ENCODE assay signal across 25 mouse cellular contexts in genomic region chr2:157322029-157322766, GRCm38 (mm10). TPM values are rescaled to one million over a fixed set of nuclear protein-coding genes. Genes with fewer than 3 reads are reported as not detected.
DNase-seq lines count a peak whose midpoint lies in the region; ATAC-seq lines count a peak whose summit lies in the region.
"Had no signal": no experiment of that assay in that cellular context is flagged by ENCODE, and none has a peak within 500 bp of the region (broad histone marks: within the 10 kb centered on the region; RNA-seq: fewer than 3 reads in every experiment).

No protein-coding gene starts in this region.

- peaks cover 44% of the 10 kb centered on the region for H3K4me1 ChIP-seq in forebrain, embryonic 15.5 days
- no peaks in the 10 kb centered on the region; the same call in 1 of the 2 replicates for H3K4me1 ChIP-seq in midbrain, embryonic 16.5 days (ENCODE audit: control insufficient read depth, insufficient read depth, low read length)
- no peaks in the 10 kb centered on the region for H3K4me1 ChIP-seq in intestine, embryonic 16.5 days (ENCODE audit: control insufficient read depth, insufficient read depth, low read length)
- H3K4me1 ChIP-seq: liver, embryonic 12.5 days; lung, embryonic 15.5 days had no signal

- H3K27me3 ChIP-seq in forebrain, embryonic 15.5 days, result no peaks in the 10 kb centered on the region
- no peaks in the 10 kb centered on the region for H3K27me3 ChIP-seq in midbrain, embryonic 16.5 days (ENCODE audit: control insufficient read depth, insufficient read depth, low read depth, low read length)
- no peaks in the 10 kb centered on the region for H3K27me3 ChIP-seq in intestine, embryonic 16.5 days (replicated peaks; ENCODE audit: control insufficient read depth, insufficient read depth, low read length)
- H3K27me3 ChIP-seq: CH12.LX; kidney, embryonic 15.5 days; liver, embryonic 12.5 days; lung, embryonic 15.5 days had no signal

- ATAC-seq in forebrain, embryonic 15.5 days (replicated peaks), result peak; percentile 51; the same call in 1 of the 2 replicates
- no peak for ATAC-seq in midbrain, embryonic 16.5 days
- ATAC-seq in intestine, embryonic 16.5 days, result no peak
- ATAC-seq: liver, embryonic 12.5 days had no signal

- peaks cover 67% of the 10 kb centered on the region for H3K36me3 ChIP-seq in forebrain, embryonic 15.5 days
- peaks cover 25% of the 10 kb centered on the region for H3K36me3 ChIP-seq in midbrain, embryonic 16.5 days (ENCODE audit: control insufficient read depth, insufficient read depth, low read length)
- H3K36me3 ChIP-seq in intestine, embryonic 16.5 days (ENCODE audit: control insufficient read depth, insufficient read depth, low read length), result peaks cover 28% of the 10 kb centered on the region

- H3K4me2 ChIP-seq in forebrain, embryonic 15.5 days (replicated peaks), result no peak overlapping the region
- no peak overlapping the region for H3K4me2 ChIP-seq in midbrain, embryonic 16.5 days (ENCODE audit: low read length)
- no peak overlapping the region for H3K4me2 ChIP-seq in intestine, embryonic 16.5 days (ENCODE audit: low read depth, low read length)
- H3K4me2 ChIP-seq: heart, embryonic 11.5 days; kidney, embryonic 15.5 days; liver, embryonic 12.5 days; lung, embryonic 15.5 days had no signal

- H3K27ac ChIP-seq in forebrain, embryonic 15.5 days (replicated peaks), result peak overlapping the region; percentile 66
- peak overlapping the region; percentile 69 for H3K27ac ChIP-seq in midbrain, embryonic 16.5 days (ENCODE audit: low read length)
- no peak overlapping the region for H3K27ac ChIP-seq in intestine, embryonic 16.5 days (ENCODE audit: low read length)
- H3K27ac ChIP-seq: kidney, embryonic 15.5 days; liver, embryonic 12.5 days; lung, embryonic 15.5 days; macrophage had no signal

- H3K9me3 ChIP-seq in forebrain, embryonic 15.5 days, result no peaks in the 10 kb centered on the region
- H3K9me3 ChIP-seq in midbrain, embryonic 16.5 days (replicated peaks; ENCODE audit: control insufficient read depth, low read length, poor library complexity, severe bottlenecking), result no peaks in the 10 kb centered on the region
- no peaks in the 10 kb centered on the region for H3K9me3 ChIP-seq in intestine, embryonic 16.5 days (ENCODE audit: control insufficient read depth, low read length)
- H3K9me3 ChIP-seq: kidney, embryonic 15.5 days; liver, embryonic 12.5 days; lung, embryonic 15.5 days had no signal

- DNase-seq in adrenal gland, postnatal 10 days, result peak; percentile 62
- no peak for DNase-seq in adrenal gland, postnatal 25 days
- peak; percentile 66 for DNase-seq in left cerebral cortex, postnatal 4 days
- no peak for DNase-seq in left cerebral cortex, postnatal 10 days (ENCODE audit: extremely low spot score in 1 of 2, low spot score in 2 of 2)
- no peak for DNase-seq in B cell, adult 2 months
- DNase-seq: cerebellum, postnatal 25 days; heart, postnatal 14 days; retina, postnatal 1 day; right cerebral cortex, postnatal 4 days; thymus, postnatal 4 days had no signal

- WGBS in forebrain, embryonic 15.5 days, result 50% methylated on average over 5 of the region's 5 CpGs
- 63% methylated on average over 5 of the region's 5 CpGs for WGBS in midbrain, embryonic 16.5 days
- 81% methylated on average over 5 of the region's 5 CpGs for WGBS in intestine, embryonic 16.5 days

- intact Hi-C loops in left cerebral cortex, postnatal 4 days (cut with DNase I), result no loop called here
- intact Hi-C loops in left cerebral cortex, postnatal 10 days (cut with DNase I), result no loop called here

- no peak overlapping the region for H3K4me3 ChIP-seq in forebrain, embryonic 15.5 days
- no peak overlapping the region for H3K4me3 ChIP-seq in midbrain, embryonic 16.5 days (ENCODE audit: low read depth, low read length)
- no peak overlapping the region for H3K4me3 ChIP-seq in intestine, embryonic 16.5 days (ENCODE audit: low read length)
- H3K4me3 ChIP-seq: erythroblast, embryonic 14.5 days; kidney, embryonic 15.5 days; liver, embryonic 12.5 days; lung, embryonic 15.5 days had no signal

- H3K9ac ChIP-seq in forebrain, embryonic 15.5 days (replicated peaks), result no peak overlapping the region
- H3K9ac ChIP-seq in midbrain, embryonic 16.5 days (ENCODE audit: low read depth, low read length), result no peak overlapping the region
- no peak overlapping the region for H3K9ac ChIP-seq in intestine, embryonic 16.5 days (ENCODE audit: low read depth, low read length)
- H3K9ac ChIP-seq: kidney, embryonic 15.5 days; liver, embryonic 12.5 days; lung, embryonic 15.5 days had no signal

RNA-seq across cellular contexts. Expression of gene Ghrh, which starts 25.1 kb away (rescaled TPM):
- total RNA-seq in adrenal gland, postnatal 10 days (2021), result not detected
- total RNA-seq in adrenal gland, postnatal 25 days (2021), result not detected in 2 replicates
- not detected for total RNA-seq in left cerebral cortex, postnatal 4 days (2021)
- total RNA-seq in left cerebral cortex, postnatal 10 days (2021), result not detected
- polyA plus RNA-seq in forebrain, embryonic 15.5 days (2015; fragmentation: Nextera tagmentation; extraction: Ambion mirVana), result 1.5 and 2.0 TPM in 2 replicates
- polyA plus RNA-seq in midbrain, embryonic 16.5 days (2015; fragmentation: Nextera tagmentation; extraction: Ambion mirVana), result 2.6 and 2.7 TPM in 2 replicates
- polyA plus RNA-seq in intestine, embryonic 16.5 days (2015; fragmentation: Nextera tagmentation; extraction: Ambion mirVana), result 0.76 and 0.81 TPM in 2 replicates
- total RNA-seq: adrenal gland, postnatal 4 days; CH12.LX; heart, postnatal 14 days; left cerebral cortex, adult 18-20 months; monocyte, adult 5-6 weeks; neutrophil, adult 5-6 weeks had no signal
- polyA plus RNA-seq: erythroblast, embryonic 14.5 days; heart, embryonic 11.5 days; limb, embryonic 11.5 days; liver, embryonic 12.5 days; lung, embryonic 15.5 days; macrophage had no signal

RNA-seq across cellular contexts. Expression of gene Mroh8, which starts 42.8 kb away (rescaled TPM):
- under 1 TPM in 1 of 2 experiments, not detected in 1; 0.42 TPM for total RNA-seq in adrenal gland, postnatal 10 days (2021)
- 0.46 and 0.57 TPM in 2 replicates for total RNA-seq in adrenal gland, postnatal 25 days (2021)
- under 1 TPM in 1 of 2 experiments, not detected in 1; 0.24 TPM for total RNA-seq in left cerebral cortex, postnatal 4 days (2021)
- total RNA-seq in left cerebral cortex, postnatal 10 days (2021), result under 1 TPM; 0.59 to 0.60 TPM
- polyA plus RNA-seq in forebrain, embryonic 15.5 days (2015; fragmentation: Nextera tagmentation; extraction: Ambion mirVana), result 0.52 and 0.53 TPM in 2 replicates
- polyA plus RNA-seq in midbrain, embryonic 16.5 days (2015; fragmentation: Nextera tagmentation; extraction: Ambion mirVana), result 0.54 and 0.63 TPM in 2 replicates
- 0.34 and 0.54 TPM in 2 replicates for polyA plus RNA-seq in intestine, embryonic 16.5 days (2015; fragmentation: Nextera tagmentation; extraction: Ambion mirVana)
- total RNA-seq: monocyte, adult 5-6 weeks; neutrophil, adult 5-6 weeks had no signal
- polyA plus RNA-seq: erythroblast, embryonic 14.5 days; macrophage had no signal

RNA-seq across cellular contexts. Expression of gene Rpn2, which starts 43.4 kb away (rescaled TPM):
- total RNA-seq in adrenal gland, postnatal 10 days (2021), result 100 to 1,000 TPM; 189 to 199 TPM
- total RNA-seq in adrenal gland, postnatal 25 days (2021), result 246 and 263 TPM in 2 replicates
- total RNA-seq in left cerebral cortex, postnatal 4 days (2021), result 100 to 1,000 TPM; 147 to 152 TPM
- total RNA-seq in left cerebral cortex, postnatal 10 days (2021), result 100 to 1,000 TPM; 141 to 143 TPM
- polyA plus RNA-seq in forebrain, embryonic 15.5 days (2015; fragmentation: Nextera tagmentation; extraction: Ambion mirVana), result 184 and 187 TPM in 2 replicates
- 207 and 225 TPM in 2 replicates for polyA plus RNA-seq in midbrain, embryonic 16.5 days (2015; fragmentation: Nextera tagmentation; extraction: Ambion mirVana)
- polyA plus RNA-seq in intestine, embryonic 16.5 days (2015; fragmentation: Nextera tagmentation; extraction: Ambion mirVana), result 341 and 355 TPM in 2 replicates

RNA-seq across cellular contexts. Expression of gene Manbal, which starts 45.2 kb away (rescaled TPM):
- total RNA-seq in adrenal gland, postnatal 10 days (2021), result 10 to 100 TPM; 34.8 to 35.7 TPM
- total RNA-seq in adrenal gland, postnatal 25 days (2021), result 32.3 and 34.6 TPM in 2 replicates
- total RNA-seq in left cerebral cortex, postnatal 4 days (2021), result 10 to 100 TPM; 66.1 to 70.3 TPM
- total RNA-seq in left cerebral cortex, postnatal 10 days (2021), result 10 to 100 TPM; 85.0 to 88.8 TPM
- polyA plus RNA-seq in forebrain, embryonic 15.5 days (2015; fragmentation: Nextera tagmentation; extraction: Ambion mirVana), result 105 TPM in 2 replicates
- 94.6 and 111 TPM in 2 replicates for polyA plus RNA-seq in midbrain, embryonic 16.5 days (2015; fragmentation: Nextera tagmentation; extraction: Ambion mirVana)
- 66.8 and 71.3 TPM in 2 replicates for polyA plus RNA-seq in intestine, embryonic 16.5 days (2015; fragmentation: Nextera tagmentation; extraction: Ambion mirVana)

Comparison
In these comparisons a context has a peak if more than half of its experiments do, and no peak if none do; other contexts are left out.
1. DNase-seq: peak in adrenal gland, postnatal 10 days (single experiment) and left cerebral cortex, postnatal 4 days (single experiment); none in adrenal gland, postnatal 25 days (single experiment), left cerebral cortex, postnatal 10 days (0 of 2) and B cell, adult 2 months (0 of 2).